Mouse (Mus musculus): ENCODE results near the gene Lce1l. TPM values are rescaled to one million over a fixed set of nuclear protein-coding genes. Genes with fewer than 3 reads are reported as not detected.

Gene Lce1l
- 8.8 TPM in 1 of 2 replicates, not detected in the other for polyA plus RNA-seq (2015; fragmentation: Nextera tagmentation; extraction: Ambion mirVana)

GRCm38 (mm10) chr3:92851186-92851585 lies at the start of gene Lce1l:
Lce1l (minus strand) TSS chr3:92851286.

GRCm38 (mm10) chr3:92870116-92870515 lies 19.0 kb upstream of the Lce1l start, which contains the start of gene 2310050C09Rik:
2310050C09Rik (minus strand) TSS chr3:92870216.

DNA sequence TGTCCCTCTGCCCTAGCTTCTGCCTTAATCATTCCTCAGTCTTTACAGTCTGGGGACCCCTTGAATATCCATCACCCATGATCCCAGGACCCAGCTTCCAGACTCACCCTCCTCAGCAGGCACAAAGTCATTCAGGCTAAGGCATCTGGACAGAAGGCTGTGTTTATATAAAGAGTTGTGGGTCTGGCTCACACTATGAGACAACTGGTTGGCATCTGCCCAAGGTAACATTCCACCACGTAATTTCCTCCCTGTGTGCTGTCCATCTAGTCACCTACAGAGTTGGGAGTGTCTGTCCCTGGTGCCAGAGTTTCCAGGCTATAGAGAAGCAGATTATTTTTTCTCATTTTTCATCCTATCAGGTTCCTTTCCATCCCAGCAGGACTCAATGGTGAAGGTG lies 24.0 kb downstream of the Lce1l start, which contains the start of gene Kprp:
Kprp (minus strand) TSS at position 140 of the 400 bp plus-strand sequence.

DNA sequence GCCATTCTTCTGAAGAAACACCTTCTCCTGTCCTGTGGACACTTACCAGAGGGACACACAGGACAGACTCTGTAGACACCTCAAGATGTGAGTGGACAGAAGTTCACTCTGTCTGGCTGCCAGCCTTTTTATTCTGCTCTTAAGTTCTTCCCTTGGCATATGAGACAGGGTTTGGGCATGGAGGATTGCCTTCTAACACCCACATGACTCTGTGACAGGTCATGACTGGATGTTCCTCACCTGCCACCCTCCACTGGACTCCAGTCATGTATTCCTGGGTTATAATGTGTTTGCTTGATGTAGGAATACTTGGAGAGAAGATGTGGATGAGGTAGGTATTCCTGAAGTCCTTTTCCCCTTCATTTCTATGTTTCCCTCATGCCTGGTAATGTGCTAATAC lies 43.3 kb downstream of the Lce1l start, which contains the start of gene Lce1k:
Lce1k (minus strand) TSS at position 101 of the 400 bp plus-strand sequence.

Other genes starting within 250 kb of the Lce1l start
- not detected in 2 replicates for gene 2210017I01Rik, start 243.8 kb downstream of the Lce1l start, polyA plus RNA-seq (2015; fragmentation: Nextera tagmentation; extraction: Ambion mirVana)
- 3.9 TPM in 1 of 2 replicates, not detected in the other for gene Lce6a, start 229.6 kb downstream of the Lce1l start, polyA plus RNA-seq (2015; fragmentation: Nextera tagmentation; extraction: Ambion mirVana)
- gene Lce1a1, start 203.0 kb downstream of the Lce1l start, polyA plus RNA-seq (2015; fragmentation: Nextera tagmentation; extraction: Ambion mirVana), result 10.0 TPM in 1 of 2 replicates, not detected in the other
- 4.4 TPM in 1 of 2 replicates, not detected in the other for gene Lce1b, start 194.4 kb downstream of the Lce1l start, polyA plus RNA-seq (2015; fragmentation: Nextera tagmentation; extraction: Ambion mirVana)
- 22.2 TPM in 1 of 2 replicates, not detected in the other for gene Lce1a2, start 181.0 kb downstream of the Lce1l start, polyA plus RNA-seq (2015; fragmentation: Nextera tagmentation; extraction: Ambion mirVana)
- gene Lce1c, start 172.0 kb downstream of the Lce1l start, polyA plus RNA-seq (2015; fragmentation: Nextera tagmentation; extraction: Ambion mirVana), result 19.1 TPM in 1 of 2 replicates, not detected in the other
- 4.5 TPM in 1 of 2 replicates, not detected in the other for gene Lce1d, start 164.1 kb downstream of the Lce1l start, polyA plus RNA-seq (2015; fragmentation: Nextera tagmentation; extraction: Ambion mirVana)
- gene Lce1e, start 142.2 kb downstream of the Lce1l start, polyA plus RNA-seq (2015; fragmentation: Nextera tagmentation; extraction: Ambion mirVana), result 9.5 TPM in 1 of 2 replicates, not detected in the other
- 9.6 TPM in 1 of 2 replicates, not detected in the other for gene Lce1f, start 130.9 kb downstream of the Lce1l start, polyA plus RNA-seq (2015; fragmentation: Nextera tagmentation; extraction: Ambion mirVana)
- gene Gm38119, start 112.2 kb downstream of the Lce1l start, polyA plus RNA-seq (2015; fragmentation: Nextera tagmentation; extraction: Ambion mirVana), result not detected in 2 replicates
- gene Lce1g, start 98.9 kb downstream of the Lce1l start, polyA plus RNA-seq (2015; fragmentation: Nextera tagmentation; extraction: Ambion mirVana), result 5.5 TPM in 1 of 2 replicates, not detected in the other
- 5.9 TPM in 1 of 2 replicates, not detected in the other for gene Lce1h, start 86.2 kb downstream of the Lce1l start, polyA plus RNA-seq (2015; fragmentation: Nextera tagmentation; extraction: Ambion mirVana)
- gene Lce1i, start 72.4 kb downstream of the Lce1l start, polyA plus RNA-seq (2015; fragmentation: Nextera tagmentation; extraction: Ambion mirVana), result 12.5 TPM in 1 of 2 replicates, not detected in the other
- 3.5 TPM in 1 of 2 replicates, not detected in the other for gene Lce1j, start 60.8 kb downstream of the Lce1l start, polyA plus RNA-seq (2015; fragmentation: Nextera tagmentation; extraction: Ambion mirVana)
- gene Lce1k, start 43.4 kb downstream of the Lce1l start, polyA plus RNA-seq (2015; fragmentation: Nextera tagmentation; extraction: Ambion mirVana), result 2.4 TPM in 1 of 2 replicates, not detected in the other
- gene Kprp, start 24.0 kb downstream of the Lce1l start, polyA plus RNA-seq (2015; fragmentation: Nextera tagmentation; extraction: Ambion mirVana), result 3.5 TPM in 1 of 2 replicates, not detected in the other
- gene 2310050C09Rik, start 18.9 kb upstream of the Lce1l start, polyA plus RNA-seq (2015; fragmentation: Nextera tagmentation; extraction: Ambion mirVana), result 8.3 TPM in 1 of 2 replicates, not detected in the other
- gene Lce3a, start 74.9 kb upstream of the Lce1l start, polyA plus RNA-seq (2015; fragmentation: Nextera tagmentation; extraction: Ambion mirVana), result not detected in 2 replicates
- gene Lce3b, start 81.7 kb upstream of the Lce1l start, polyA plus RNA-seq (2015; fragmentation: Nextera tagmentation; extraction: Ambion mirVana), result not detected in 2 replicates
- 5.2 TPM in 1 of 2 replicates, not detected in the other for gene Lce3c, start 93.2 kb upstream of the Lce1l start, polyA plus RNA-seq (2015; fragmentation: Nextera tagmentation; extraction: Ambion mirVana)
- gene Lce3d, start 106.1 kb upstream of the Lce1l start, polyA plus RNA-seq (2015; fragmentation: Nextera tagmentation; extraction: Ambion mirVana), result not detected in 2 replicates
- gene Lce3e, start 115.8 kb upstream of the Lce1l start, polyA plus RNA-seq (2015; fragmentation: Nextera tagmentation; extraction: Ambion mirVana), result 0.35 TPM in 1 of 2 replicates, not detected in the other
- not detected in 2 replicates for gene Lce3f, start 140.9 kb upstream of the Lce1l start, polyA plus RNA-seq (2015; fragmentation: Nextera tagmentation; extraction: Ambion mirVana)
- gene Crct1, start 164.4 kb upstream of the Lce1l start, polyA plus RNA-seq (2015; fragmentation: Nextera tagmentation; extraction: Ambion mirVana), result 0.22 and 40.8 TPM in 2 replicates
- gene Lce1m, start 167.8 kb upstream of the Lce1l start, polyA plus RNA-seq (2015; fragmentation: Nextera tagmentation; extraction: Ambion mirVana), result 61.0 TPM in 1 of 2 replicates, not detected in the other
- gene Gm4858, start 217.5 kb upstream of the Lce1l start, polyA plus RNA-seq (2015; fragmentation: Nextera tagmentation; extraction: Ambion mirVana), result not detected in 2 replicates